Mouse (Mus musculus) right cerebral cortex, postnatal 10 days (tissue): ENCODE measurements at regions not wholly inside any gene's neighbourhood (a gene's known extent, or its start where the extent isn't known, plus 50 kb on each side); places are given as distances from the start of the nearest gene placed in this dataset.

Experiments used
- DNase-seq, 2 experiments: peaks; one replicate each; pipeline ENCODE4 v3.0.0; 2021; ENCODE audit warnings: low spot score in 2 of 2

GRCm38 (mm10) chr8:89655369-89655768 lies 611.4 kb upstream of the Sall1 start:
- DNase-seq = no peak

- DNase-seq = no peak
These were observed 605.4 kb upstream of the Sall1 start for GRCm38 (mm10) chr8:89649207-89649890.

- DNase-seq = no peak
These were observed 603.0 kb upstream of the Sall1 start for GRCm38 (mm10) chr8:89646946-89647345.

GRCm38 (mm10) chr8:89641339-89641738 lies 597.4 kb upstream of the Sall1 start:
- DNase-seq = no peak

GRCm38 (mm10) chr8:89634864-89635263 lies 590.9 kb upstream of the Sall1 start:
- no peak for DNase-seq

GRCm38 (mm10) chr8:89632304-89632703 lies 588.3 kb upstream of the Sall1 start:
- DNase-seq = peak; percentile 22 to 23

GRCm38 (mm10) chr8:89630540-89630939 lies 586.6 kb upstream of the Sall1 start:
- DNase-seq = no peak

GRCm38 (mm10) chr8:89618089-89618488 lies 574.1 kb upstream of the Sall1 start:
- no peak for DNase-seq

- no peak for DNase-seq
These were observed 572.0 kb upstream of the Sall1 start for GRCm38 (mm10) chr8:89615863-89616558.

GRCm38 (mm10) chr8:89609074-89609473 lies 565.1 kb upstream of the Sall1 start:
- peak; percentile 18 for DNase-seq

GRCm38 (mm10) chr8:89605905-89606468 lies 562.0 kb upstream of the Sall1 start:
- DNase-seq = no peak

GRCm38 (mm10) chr8:89604461-89604860 lies 560.5 kb upstream of the Sall1 start:
- DNase-seq = no peak

- no peak for DNase-seq
These were observed 552.4 kb upstream of the Sall1 start for GRCm38 (mm10) chr8:89596380-89596779.

- DNase-seq = no peak
These were observed 539.1 kb upstream of the Sall1 start for GRCm38 (mm10) chr8:89583091-89583490.

- no peak for DNase-seq
These were observed 538.6 kb upstream of the Sall1 start for GRCm38 (mm10) chr8:89582566-89582965.

- DNase-seq = peak; percentile 79 to 91
These were observed 527.9 kb upstream of the Sall1 start for GRCm38 (mm10) chr8:89571816-89572215.

GRCm38 (mm10) chr8:89570639-89571325 lies 526.8 kb upstream of the Sall1 start:
- no peak for DNase-seq

GRCm38 (mm10) chr8:89569406-89569805 lies 525.4 kb upstream of the Sall1 start:
- DNase-seq = peak; percentile 21 to 27

- DNase-seq = no peak
These were observed 524.7 kb upstream of the Sall1 start for GRCm38 (mm10) chr8:89568641-89569040.

GRCm38 (mm10) chr8:89566986-89567385 lies 523.0 kb upstream of the Sall1 start:
- no peak for DNase-seq

- DNase-seq = no peak
These were observed 522.5 kb upstream of the Sall1 start for GRCm38 (mm10) chr8:89566461-89566860.

- no peak for DNase-seq
These were observed 521.3 kb upstream of the Sall1 start for GRCm38 (mm10) chr8:89565147-89565826.
